Mouse (Mus musculus) liver, embryonic 14.5 days (tissue): Measurements from ENCODE around the gene Dlec1. TPM values are rescaled to one million over a fixed set of nuclear protein-coding genes. Genes with fewer than 3 reads are reported as not detected.

Experiments
- ATAC-seq: fragments of 200-750 bp; cut with Nextera tagmentation; 2 replicates; pipeline ENCODE4 v1.8.0; 2017; ENCODE audit warnings: moderate number of reproducible peaks, mild to moderate bottlenecking, moderate library complexity; ENCODE audit not compliant: insufficient read depth
- DNase-seq, 3 experiments: peaks; one replicate each; pipeline ENCODE4 v3.0.0-alpha.2; 2012 to 2013; ENCODE audit warnings: low read depth in 3 of 3, low spot score in 3 of 3
- H3K27ac ChIP-seq: fragments of 300-500 bp; sonication (generic); 2 replicates; pipeline ENCODE4 v1.5.1; 2014; ENCODE audit warnings: moderate library complexity, mild to moderate bottlenecking, control low read depth, inconsistent platforms
- H3K27me3 ChIP-seq: fragments of 300-500 bp; sonication (generic); 2 replicates; pipeline ENCODE4 v1.6.1; 2014; ENCODE audit warnings: mild to moderate bottlenecking, low read length, moderate library complexity; ENCODE audit not compliant: control insufficient read depth, insufficient read depth
- H3K36me3 ChIP-seq: fragments of 300-500 bp; sonication (generic); replicated peaks from 2 replicates; pipeline ENCODE4 v1.6.1; 2014; ENCODE audit warnings: low read depth; ENCODE audit not compliant: control insufficient read depth, insufficient read depth
- H3K4me1 ChIP-seq, 2 experiments: fragments of 200-500 bp in 1 of 2; fragments of 300-500 bp in 1 of 2; sonication (generic) in 1 of 2; replicated peaks; 2 replicates each; pipeline ENCODE4 v1.6.1; 2012 to 2014; ENCODE audit warnings: antibody characterized with exemption in 1 of 2, inconsistent platforms in 1 of 2, low read length in 1 of 2; ENCODE audit not compliant: control insufficient read depth in 2 of 2, insufficient read depth in 2 of 2
- H3K4me2 ChIP-seq: fragments of 300-500 bp; sonication (generic); 2 replicates; pipeline ENCODE4 v1.6.1; 2014; ENCODE audit warnings: low read depth, mild to moderate bottlenecking, control low read depth, moderate library complexity
- H3K4me3 ChIP-seq, 2 experiments: fragments of 200-500 bp in 1 of 2; fragments of 300-500 bp in 1 of 2; sonication (generic) in 1 of 2; 2 replicates each; pipeline ENCODE4 v1.5.1; 2012 to 2014; ENCODE audit warnings: low read depth in 2 of 2, low read length in 2 of 2, mild to moderate bottlenecking in 2 of 2, control low read depth in 1 of 2, inconsistent platforms in 1 of 2, moderate library complexity in 1 of 2; ENCODE audit not compliant: insufficient read depth in 1 of 2
- H3K9ac ChIP-seq: fragments of 300-500 bp; sonication (generic); replicated peaks from 2 replicates; pipeline ENCODE4 v1.6.1; 2014; ENCODE audit warnings: mild to moderate bottlenecking, control low read depth, moderate library complexity
- H3K9me3 ChIP-seq: fragments of 300-500 bp; sonication (generic); 2 replicates; pipeline ENCODE4 v1.6.1; 2016; ENCODE audit warnings: low read length, mixed read lengths; ENCODE audit not compliant: control insufficient read depth
- CTCF ChIP-seq: IDR thresholded peaks from 2 replicates; pipeline ENCODE4 v1.5.1; 2016; ENCODE audit warnings: antibody characterized with exemption, low read depth, control low read depth
- EP300 ChIP-seq: IDR thresholded peaks from 2 replicates; pipeline ENCODE4 v1.6.1; 2016; ENCODE audit warnings: antibody characterized with exemption, low read depth
- WGBS: fragments of 180-500 bp; shearing (Covaris S2); extraction: QIAGEN DNeasy Blood & Tissue Kit; methylation state at CpG from one replicate; pipeline ENCODE4 v1.1.7; 2014; ENCODE audit not compliant: insufficient replicate concordance; 5-methylcytosine and 5-hydroxymethylcytosine counted together
- polyA plus RNA-seq, 2 experiments: library from polyadenylated mRNA; depleted of rRNA in 1 of 2; stranded (reverse) in 1 of 2; unstranded in 1 of 2; fragments of >200 nt; fragmentation: Nextera tagmentation in 1 of 2; extraction: Ambion mirVana in 1 of 2; gene quantifications; 2 replicates each; pipeline versions ENCODE4 v1.2.1 to v1.2.3; 2012 to 2014

The Dlec1 gene
- polyA plus RNA-seq, 2 experiments: 0.04 to 0.06 TPM

DNA sequence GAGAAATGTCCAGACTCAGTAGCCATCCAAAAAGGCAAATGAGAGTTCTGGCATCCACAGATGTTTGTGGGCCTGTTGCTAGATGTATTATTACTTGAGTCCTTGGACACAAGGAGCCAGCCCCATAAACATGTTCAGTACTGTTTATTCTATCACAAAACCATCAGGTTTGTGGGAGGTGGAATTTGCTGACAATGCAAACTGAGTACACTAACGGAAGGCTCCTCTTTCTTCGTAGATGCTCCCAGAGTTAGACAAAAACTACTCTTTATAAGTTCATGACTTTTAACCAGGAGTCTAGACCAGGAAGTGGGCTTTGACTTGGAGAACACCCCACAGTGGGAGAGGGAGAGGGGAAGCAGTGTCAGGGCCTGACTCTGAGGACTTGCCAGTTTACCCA lies 65.3 kb downstream of the Dlec1 start:
- TF ChIP-seq EP300 (no peak), CTCF (no peak)
- WGBS: 66% methylated on average over 2 of the region's 2 CpGs
- DNase-seq: no peak
- no peak overlapping the region for H3K4me2 ChIP-seq
- no peaks in the 10 kb centered on the region; a peak in 1 of 4 replicates for H3K4me1 ChIP-seq
- ATAC-seq: no peak
- H3K27me3 ChIP-seq: no peaks in the 10 kb centered on the region
- no peaks in the 10 kb centered on the region for H3K36me3 ChIP-seq
- no peak overlapping the region for H3K9ac ChIP-seq
- no peak overlapping the region for H3K4me3 ChIP-seq
- H3K9me3 ChIP-seq: no peaks in the 10 kb centered on the region
- no peak overlapping the region for H3K27ac ChIP-seq

- ATAC-seq: no peak
- H3K27ac ChIP-seq: no peak overlapping the region
- no peak for TF ChIP-seq CTCF
- no peak for TF ChIP-seq EP300
- no peaks in the 10 kb centered on the region for H3K9me3 ChIP-seq
- no peak overlapping the region for H3K4me3 ChIP-seq
- no peak for DNase-seq
- 69% methylated on average over 11 of the region's 11 CpGs for WGBS
- no peaks in the 10 kb centered on the region for H3K27me3 ChIP-seq
- H3K9ac ChIP-seq: no peak overlapping the region
- no peaks in the 10 kb centered on the region for H3K4me1 ChIP-seq
- no peak overlapping the region for H3K4me2 ChIP-seq
- no peaks in the 10 kb centered on the region for H3K36me3 ChIP-seq
Measured at GRCm38 (mm10) chr9:119179292-119179691, 77.0 kb downstream of the Dlec1 start.

DNA sequence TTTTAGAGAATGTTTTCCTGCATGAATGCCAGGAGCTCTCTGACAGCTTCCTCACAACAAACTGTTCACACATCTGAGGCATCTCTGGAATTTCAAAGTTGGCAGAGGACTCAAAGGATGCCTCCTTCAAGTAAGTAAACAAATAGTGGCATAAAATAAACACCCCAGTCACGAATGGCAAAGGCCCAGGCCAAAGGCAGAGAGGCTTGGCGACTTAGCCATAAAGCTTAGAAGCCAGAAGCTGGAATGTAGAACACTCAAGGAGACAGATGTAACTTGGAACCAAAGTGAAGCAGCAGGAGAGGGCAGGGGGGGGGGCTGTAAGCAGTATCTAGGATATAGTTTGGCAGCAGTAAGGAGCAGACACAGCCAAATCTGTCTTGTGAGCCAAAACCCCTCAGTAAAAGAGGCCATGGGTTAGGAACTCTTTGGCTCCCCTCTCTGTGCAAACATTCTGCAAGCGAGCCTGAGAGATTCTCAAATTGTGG lies 79.0 kb downstream of the Dlec1 start:
- H3K9ac ChIP-seq: no peak overlapping the region
- no peak overlapping the region for H3K27ac ChIP-seq
- ATAC-seq (no peak), DNase-seq (no peak)
- no peak overlapping the region for H3K4me2 ChIP-seq
- no peak overlapping the region for H3K4me3 ChIP-seq
- WGBS: 22% methylated on average over 3 of the region's 3 CpGs
- H3K4me1 ChIP-seq: no peaks in the 10 kb centered on the region
- no peaks in the 10 kb centered on the region for H3K27me3 ChIP-seq
- no peaks in the 10 kb centered on the region for H3K9me3 ChIP-seq
- TF ChIP-seq EP300 (no peak), CTCF (no peak)
- no peaks in the 10 kb centered on the region for H3K36me3 ChIP-seq

DNA sequence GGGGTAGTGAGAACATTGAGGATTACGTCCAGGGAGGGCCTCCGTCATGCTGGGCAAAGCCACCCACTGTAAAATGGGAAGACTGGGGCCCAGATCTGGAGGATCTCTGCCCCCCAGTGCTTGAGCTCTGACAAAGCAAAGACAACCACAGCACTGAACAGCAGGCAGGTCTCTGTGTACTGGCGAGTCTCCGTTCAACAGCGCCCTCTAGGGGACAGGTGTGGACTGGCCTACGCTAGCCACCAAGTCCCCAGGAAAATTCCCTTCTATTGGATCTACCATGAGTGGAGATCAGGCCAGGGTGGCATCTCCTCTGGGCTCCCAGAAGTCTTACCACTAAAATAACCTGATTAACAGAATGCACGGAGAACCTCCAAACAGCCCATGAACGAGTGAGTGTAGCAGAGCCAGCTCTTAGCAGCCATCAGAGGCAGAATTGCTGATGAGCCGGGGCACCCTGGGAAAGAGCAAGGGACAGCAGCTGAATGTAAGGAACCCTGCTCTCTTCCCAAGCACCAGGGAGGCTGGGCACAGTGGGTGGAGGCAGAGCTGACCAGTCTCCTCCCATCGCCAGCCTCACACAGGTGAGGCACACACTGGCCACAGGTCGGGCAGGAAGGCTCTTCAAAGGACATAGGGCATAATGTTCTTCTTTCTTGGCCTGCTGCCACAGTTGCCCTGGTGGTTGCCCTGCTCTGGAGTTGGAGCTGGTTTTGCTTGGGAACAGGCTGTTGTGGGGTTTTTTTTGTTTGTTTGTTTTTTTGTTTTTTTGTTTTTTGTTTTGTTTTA lies 90.1 kb downstream of the Dlec1 start:
- Histone ChIP-seq H3K4me1 (no peaks in the 10 kb centered on the region), H3K9me3 (no peaks in the 10 kb centered on the region), H3K27ac (no peak overlapping the region), H3K27me3 (no peaks in the 10 kb centered on the region), H3K36me3 (no peaks in the 10 kb centered on the region), H3K4me3 (no peak overlapping the region), H3K4me2 (no peak overlapping the region), H3K9ac (no peak overlapping the region)
- DNase-seq (peak; percentile 11 to 14 (median 13)), ATAC-seq (no peak)
- WGBS: 37% methylated on average over 11 of the region's 11 CpGs
- no peak for TF ChIP-seq EP300
- TF ChIP-seq CTCF: peak; percentile 88

Other genes with a start within 250 kb of the Dlec1 start
- 3.3 and 3.6 TPM in 2 replicates for gene Ctdspl, start 176.0 kb upstream of the Dlec1 start, polyA plus RNA-seq (2012; rRNA removed)
- 2.3 and 3.2 TPM in 2 replicates for gene Ctdspl, start 176.0 kb upstream of the Dlec1 start, polyA plus RNA-seq (2014; fragmentation: Nextera tagmentation; extraction: Ambion mirVana)
- 9.7 and 10.4 TPM in 2 replicates for gene Vill, start 49.7 kb upstream of the Dlec1 start, polyA plus RNA-seq (2012; rRNA removed)
- 7.4 and 8.4 TPM in 2 replicates for gene Vill, start 49.7 kb upstream of the Dlec1 start, polyA plus RNA-seq (2014; fragmentation: Nextera tagmentation; extraction: Ambion mirVana)
- gene Plcd1, start 9.0 kb upstream of the Dlec1 start, polyA plus RNA-seq (2012; rRNA removed): 0.97 and 1.1 TPM in 2 replicates
- gene Plcd1, start 9.0 kb upstream of the Dlec1 start, polyA plus RNA-seq (2014; fragmentation: Nextera tagmentation; extraction: Ambion mirVana): 0.95 and 1.2 TPM in 2 replicates
- 3.9 and 4.2 TPM in 2 replicates for gene Acaa1b, start 54.6 kb downstream of the Dlec1 start, polyA plus RNA-seq (2012; rRNA removed)
- 6.7 and 7.0 TPM in 2 replicates for gene Acaa1b, start 54.6 kb downstream of the Dlec1 start, polyA plus RNA-seq (2014; fragmentation: Nextera tagmentation; extraction: Ambion mirVana)
- not detected in 2 replicates for gene Gm47289, start 56.7 kb downstream of the Dlec1 start, polyA plus RNA-seq (2012; rRNA removed)
- not detected in 2 replicates for gene Gm47289, start 56.7 kb downstream of the Dlec1 start, polyA plus RNA-seq (2014; fragmentation: Nextera tagmentation; extraction: Ambion mirVana)
- 0.02 TPM in 2 replicates for gene Slc22a13, start 106.6 kb downstream of the Dlec1 start, polyA plus RNA-seq (2012; rRNA removed)
- not detected in 2 replicates for gene Slc22a13, start 106.6 kb downstream of the Dlec1 start, polyA plus RNA-seq (2014; fragmentation: Nextera tagmentation; extraction: Ambion mirVana)
- 8.3 and 11.8 TPM in 2 replicates for gene Oxsr1, start 219.9 kb downstream of the Dlec1 start, polyA plus RNA-seq (2012; rRNA removed)
- 4.9 and 6.3 TPM in 2 replicates for gene Oxsr1, start 219.9 kb downstream of the Dlec1 start, polyA plus RNA-seq (2014; fragmentation: Nextera tagmentation; extraction: Ambion mirVana)
- gene Acaa1a, start 237.2 kb downstream of the Dlec1 start, polyA plus RNA-seq (2012; rRNA removed): 26.6 and 27.3 TPM in 2 replicates
- gene Acaa1a, start 237.2 kb downstream of the Dlec1 start, polyA plus RNA-seq (2014; fragmentation: Nextera tagmentation; extraction: Ambion mirVana): 28.4 and 30.6 TPM in 2 replicates
- 5.8 and 6.4 TPM in 2 replicates for gene Myd88, start 238.9 kb downstream of the Dlec1 start, polyA plus RNA-seq (2012; rRNA removed)
- 15.0 and 15.8 TPM in 2 replicates for gene Myd88, start 238.9 kb downstream of the Dlec1 start, polyA plus RNA-seq (2014; fragmentation: Nextera tagmentation; extraction: Ambion mirVana)